Mouse (Mus musculus): Measurements from ENCODE around the gene Blvra. TPM values are rescaled to one million over a fixed set of nuclear protein-coding genes. Genes with fewer than 3 reads are reported as not detected.

Gene Blvra
- polyA plus RNA-seq, 1 experiment from 2014 or later: 51.6 TPM

- WGBS: 76% methylated on average over 10 of the region's 10 CpGs
- Histone ChIP-seq H3K36me3 (ENCODE audit: control insufficient read depth, insufficient read depth, low read length) (peaks cover 13% of the 10 kb centered on the region), H3K4me3 (ENCODE audit: low read length) (peak overlapping the region; percentile 78), H3K9me3 (ENCODE audit: control insufficient read depth, low read length) (peaks cover 3% of the 10 kb centered on the region; the same call in 1 of the 2 replicates), H3K27ac (ENCODE audit: low read length) (no peak overlapping the region), H3K27me3 (ENCODE audit: control insufficient read depth, insufficient read depth, low read depth, low read length) (no peaks in the 10 kb centered on the region), H3K9ac (ENCODE audit: low read length) (peak overlapping the region; percentile 77), H3K4me2 (ENCODE audit: low read depth, low read length) (peak overlapping the region; percentile 85), H3K4me1 (replicated peaks; ENCODE audit: control insufficient read depth, insufficient read depth, low read length) (peaks cover 25% of the 10 kb centered on the region)
- ATAC-seq (ENCODE audit: low read depth): no peak
Observed at GRCm38 (mm10) chr2:127142031-127142430, 71.6 kb downstream of the Blvra start.

GRCm38 (mm10) chr2:127142577-127143157, 72.2 kb downstream of the Blvra start:
- Histone ChIP-seq H3K27ac (ENCODE audit: low read length) (no peak overlapping the region), H3K4me2 (ENCODE audit: low read depth, low read length) (peak overlapping the region; percentile 85), H3K27me3 (ENCODE audit: control insufficient read depth, insufficient read depth, low read depth, low read length) (no peaks in the 10 kb centered on the region), H3K9me3 (ENCODE audit: control insufficient read depth, low read length) (peaks cover 3% of the 10 kb centered on the region; the same call in 1 of the 2 replicates), H3K4me1 (replicated peaks; ENCODE audit: control insufficient read depth, insufficient read depth, low read length) (peaks cover 20% of the 10 kb centered on the region), H3K9ac (ENCODE audit: low read length) (peak overlapping the region; percentile 77), H3K4me3 (ENCODE audit: low read length) (peak overlapping the region; percentile 78), H3K36me3 (ENCODE audit: control insufficient read depth, insufficient read depth, low read length) (peaks cover 13% of the 10 kb centered on the region)
- peak; percentile 29 for ATAC-seq (ENCODE audit: low read depth)
- 13% methylated on average over 6 of the region's 6 CpGs for WGBS

GRCm38 (mm10) chr2:127143158-127144063, 72.9 kb downstream of the Blvra start, which contains the start of gene Itpripl1:
Gene Itpripl1 (minus strand): TSS chr2:127143442.
- Histone ChIP-seq H3K36me3 (ENCODE audit: control insufficient read depth, insufficient read depth, low read length) (peaks cover 13% of the 10 kb centered on the region), H3K4me1 (replicated peaks; ENCODE audit: control insufficient read depth, insufficient read depth, low read length) (peaks cover 13% of the 10 kb centered on the region), H3K4me3 (ENCODE audit: low read length) (peak within 1 kb of the TSS; percentile 78), H3K4me2 (ENCODE audit: low read depth, low read length) (peak within 1 kb of the TSS; percentile 85), H3K9ac (ENCODE audit: low read length) (peak within 1 kb of the TSS; percentile 77), H3K27ac (ENCODE audit: low read length) (0 out of 2 replicates have a peak within 1 kb of the TSS, but pooled peaks have one; percentile 36), H3K9me3 (ENCODE audit: control insufficient read depth, low read length) (peaks cover 3% of the 10 kb centered on the region; the same call in 1 of the 2 replicates), H3K27me3 (ENCODE audit: control insufficient read depth, insufficient read depth, low read depth, low read length) (no peaks in the 10 kb centered on the region)
- peak; percentile 96 for ATAC-seq (ENCODE audit: low read depth)
- WGBS: 2% methylated on average over 31 of the region's 31 CpGs

- Histone ChIP-seq H3K9me3 (ENCODE audit: control insufficient read depth, low read length) (no peaks in the 10 kb centered on the region), H3K4me1 (replicated peaks; ENCODE audit: control insufficient read depth, insufficient read depth, low read length) (peaks cover 13% of the 10 kb centered on the region), H3K4me3 (ENCODE audit: low read length) (no peak overlapping the region), H3K36me3 (ENCODE audit: control insufficient read depth, insufficient read depth, low read length) (peaks cover 4% of the 10 kb centered on the region), H3K9ac (ENCODE audit: low read length) (no peak overlapping the region), H3K4me2 (ENCODE audit: low read depth, low read length) (no peak overlapping the region), H3K27ac (ENCODE audit: low read length) (no peak overlapping the region), H3K27me3 (ENCODE audit: control insufficient read depth, insufficient read depth, low read depth, low read length) (no peaks in the 10 kb centered on the region)
- 77% methylated on average over 3 of the region's 3 CpGs for WGBS
- ATAC-seq (ENCODE audit: low read depth): no peak
Observed at GRCm38 (mm10) chr2:127145699-127146098, 75.2 kb downstream of the Blvra start.

Small RNAs within 50 kb of the gene (microRNA-seq; reads per million reads assigned to microRNA genes)
- not detected for gene Gm24081

Other genes with a start within 250 kb of the Blvra start
- 45.2 and 46.6 TPM in 2 replicates for gene Trpm7, start 194.4 kb upstream of the Blvra start, polyA plus RNA-seq (2015; fragmentation: Nextera tagmentation; extraction: Ambion mirVana)
- 42.5 and 43.8 TPM in 2 replicates for gene Sppl2a, start 137.4 kb upstream of the Blvra start, polyA plus RNA-seq (2015; fragmentation: Nextera tagmentation; extraction: Ambion mirVana)
- 11.4 and 12.4 TPM in 2 replicates for gene Ap4e1, start 61.9 kb upstream of the Blvra start, polyA plus RNA-seq (2015; fragmentation: Nextera tagmentation; extraction: Ambion mirVana)
- gene Ncaph, start 63.3 kb downstream of the Blvra start, polyA plus RNA-seq (2015; fragmentation: Nextera tagmentation; extraction: Ambion mirVana): 102 and 108 TPM in 2 replicates
- 29.3 and 29.4 TPM in 2 replicates for gene Itpripl1, start 72.8 kb downstream of the Blvra start, polyA plus RNA-seq (2015; fragmentation: Nextera tagmentation; extraction: Ambion mirVana)
- gene 1810024B03Rik, start 137.6 kb downstream of the Blvra start, polyA plus RNA-seq (2015; fragmentation: Nextera tagmentation; extraction: Ambion mirVana): 1.8 and 1.9 TPM in 2 replicates
- 51.9 and 53.7 TPM in 2 replicates for gene Snrnp200, start 137.7 kb downstream of the Blvra start, polyA plus RNA-seq (2015; fragmentation: Nextera tagmentation; extraction: Ambion mirVana)
- gene Ciao1, start 177.2 kb downstream of the Blvra start, polyA plus RNA-seq (2015; fragmentation: Nextera tagmentation; extraction: Ambion mirVana): 69.9 and 75.9 TPM in 2 replicates
- gene Tmem127, start 177.2 kb downstream of the Blvra start, polyA plus RNA-seq (2015; fragmentation: Nextera tagmentation; extraction: Ambion mirVana): 26.5 and 26.6 TPM in 2 replicates
- 56.8 and 57.3 TPM in 2 replicates for gene Stard7, start 199.6 kb downstream of the Blvra start, polyA plus RNA-seq (2015; fragmentation: Nextera tagmentation; extraction: Ambion mirVana)

Data from lung, embryonic 16.5 days (tissue).